Mouse (Mus musculus) kidney, adult 10 weeks (tissue): Measurements from ENCODE around the gene Gm17174. TPM values are rescaled to one million over a fixed set of nuclear protein-coding genes. Genes with fewer than 3 reads are reported as not detected.

Source experiments
- polyA plus RNA-seq: library from polyadenylated mRNA; stranded (reverse); fragments of 350-450 nt; fragmentation: Illumina TruSeq; extraction: RNeasy Lipid Tissue Mini Kit (QIAGEN cat#74804); gene quantifications from one replicate; pipeline ENCODE4 v1.2.3, GENCODE M21; 2014; ENCODE audit warnings: low read depth, low replicate concordance

Gene Gm17174
- not detected for polyA plus RNA-seq

GRCm38 (mm10) chr14:51592039-51592438 lies at the start of gene Gm17174:
Gene Gm17174, minus strand, starts transcription at chr14:51592139.

GRCm38 (mm10) chr14:51635566-51635965 lies 43.6 kb upstream of the Gm17174 start, which contains the start of gene Gm4181:
Gene Gm4181, minus strand, starts transcription at chr14:51635666.

GRCm38 (mm10) chr14:51611210-51611609 lies 19.3 kb upstream of the Gm17174 start, which contains the start of gene Gm17078:
Gene Gm17078, minus strand, starts transcription at chr14:51611310.

GRCm38 (mm10) chr14:51573963-51574362 lies 18.0 kb downstream of the Gm17174 start, which contains the start of gene Gm17175:
Gene Gm17175, minus strand, starts transcription at chr14:51574063.

GRCm38 (mm10) chr14:51552490-51552889 lies 39.4 kb downstream of the Gm17174 start, which contains the start of gene Gm5622:
Gene Gm5622, plus strand, starts transcription at chr14:51552790.

Other genes with a start within 250 kb of the Gm17174 start
- gene Gm7247, start 230.4 kb downstream of the Gm17174 start, polyA plus RNA-seq = not detected
- gene Vmn2r88, start 181.3 kb downstream of the Gm17174 start, polyA plus RNA-seq = not detected
- not detected for gene Vmn2r89, start 140.3 kb downstream of the Gm17174 start, polyA plus RNA-seq
- gene Gm5622, start 39.3 kb downstream of the Gm17174 start, polyA plus RNA-seq = not detected
- gene Gm17175, start 18.1 kb downstream of the Gm17174 start, polyA plus RNA-seq = not detected
- gene Gm17078, start 19.2 kb upstream of the Gm17174 start, polyA plus RNA-seq = not detected
- gene Gm4181, start 43.5 kb upstream of the Gm17174 start, polyA plus RNA-seq = not detected
- gene Gm17079, start 103.3 kb upstream of the Gm17174 start, polyA plus RNA-seq = not detected
- not detected for gene Gm5800, start 125.0 kb upstream of the Gm17174 start, polyA plus RNA-seq
- gene Ang4, start 181.5 kb upstream of the Gm17174 start, polyA plus RNA-seq = not detected
- gene AY358078, start 207.9 kb upstream of the Gm17174 start, polyA plus RNA-seq = not detected